Mouse (Mus musculus) ES-Bruce4 (cell line): Measurements from ENCODE around the gene Taok1. TPM values are rescaled to one million over a fixed set of nuclear protein-coding genes. Genes with fewer than 3 reads are reported as not detected.

Source experiments
- H3K27ac ChIP-seq: 2 replicates; pipeline ENCODE4 v1.5.1; 2012; ENCODE audit warnings: low read length, inconsistent platforms; ENCODE audit not compliant: insufficient read depth
- H3K27me3 ChIP-seq: 2 replicates; pipeline ENCODE4 v1.6.1; 2012; ENCODE audit warnings: mild to moderate bottlenecking, low read length, inconsistent platforms; ENCODE audit not compliant: control insufficient read depth, poor library complexity, insufficient read depth, severe bottlenecking
- H3K36me3 ChIP-seq: 2 replicates; pipeline ENCODE4 v1.6.1; 2012; ENCODE audit warnings: inconsistent platforms, mild to moderate bottlenecking, low read length, moderate library complexity; ENCODE audit not compliant: control insufficient read depth, poor library complexity, insufficient read depth, severe bottlenecking
- H3K4me1 ChIP-seq: one replicate; pipeline ENCODE4 v1.8.1; 2011; ENCODE audit warnings: low read length; ENCODE audit not compliant: control insufficient read depth, insufficient read depth
- H3K4me3 ChIP-seq: 2 replicates; pipeline ENCODE4 v1.5.1; 2011; ENCODE audit warnings: low read depth, mild to moderate bottlenecking, low read length
- H3K9ac ChIP-seq: 2 replicates; pipeline ENCODE4 v1.6.1; 2012; ENCODE audit warnings: low read depth, mild to moderate bottlenecking, inconsistent platforms; ENCODE audit not compliant: poor library complexity, severe bottlenecking
- H3K9me3 ChIP-seq: replicated peaks from 2 replicates; pipeline ENCODE4 v1.6.1; 2012; ENCODE audit warnings: mild to moderate bottlenecking, low read length, inconsistent platforms; ENCODE audit not compliant: control insufficient read depth, poor library complexity, insufficient read depth, severe bottlenecking
- CTCF ChIP-seq: IDR thresholded peaks from one replicate; pipeline ENCODE4 v1.8.1; 2011; ENCODE audit warnings: low read depth, low read length
- EP300 ChIP-seq: IDR thresholded peaks from 2 replicates; pipeline ENCODE4 v1.6.1; 2011; ENCODE audit warnings: low read depth, low read length; ENCODE audit not compliant: insufficient read depth
- POLR2A ChIP-seq: IDR thresholded peaks from one replicate; pipeline ENCODE4 v1.8.1; 2011; ENCODE audit warnings: low read length; ENCODE audit not compliant: insufficient read depth
- polyA plus RNA-seq: library from polyadenylated mRNA; stranded (reverse); fragments of >200 nt; gene quantifications from 2 replicates; pipeline ENCODE4 v1.2.4, GENCODE M21; 2011; ENCODE audit warnings: low read depth; ENCODE audit not compliant: missing spikeins, insufficient read depth, insufficient read length

Taok1 gene
- polyA plus RNA-seq, 1 experiment = 50.5 TPM

DNA sequence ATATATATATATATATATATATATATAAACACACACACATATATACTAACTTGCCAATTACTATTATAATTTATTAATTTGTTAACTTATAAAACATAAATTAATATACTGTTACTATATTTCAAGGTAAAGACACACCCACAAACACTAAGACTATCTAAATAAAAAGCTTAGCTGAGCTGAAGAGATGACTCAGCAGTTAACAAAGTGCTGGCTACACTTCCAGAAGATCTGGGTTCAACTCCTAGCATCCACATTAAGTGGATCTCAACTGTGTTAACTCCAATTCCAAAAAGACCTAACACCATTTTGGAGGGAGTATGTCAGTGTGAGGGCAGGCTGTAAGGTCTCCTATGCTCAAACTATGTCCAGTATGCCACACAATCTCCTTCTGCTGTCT, 10.3 kb downstream of the Taok1 start:
- Histone ChIP-seq H3K27me3 (no peaks in the 10 kb centered on the region), H3K4me3 (no peak overlapping the region), H3K9ac (no peak overlapping the region), H3K9me3 (no peaks in the 10 kb centered on the region), H3K36me3 (peaks cover 3% of the 10 kb centered on the region), H3K27ac (no peak overlapping the region; the same call in 1 of the 2 replicates), H3K4me1 (no peaks in the 10 kb centered on the region)
- TF ChIP-seq POLR2A = no peak

- Histone ChIP-seq H3K27me3 (no peaks in the 10 kb centered on the region), H3K36me3 (peaks cover 3% of the 10 kb centered on the region)
- no peak for TF ChIP-seq EP300
- TF ChIP-seq CTCF = no peak
- TF ChIP-seq POLR2A = no peak
Observed at GRCm38 (mm10) chr11:77591388-77591787, 16.2 kb downstream of the Taok1 start.

DNA sequence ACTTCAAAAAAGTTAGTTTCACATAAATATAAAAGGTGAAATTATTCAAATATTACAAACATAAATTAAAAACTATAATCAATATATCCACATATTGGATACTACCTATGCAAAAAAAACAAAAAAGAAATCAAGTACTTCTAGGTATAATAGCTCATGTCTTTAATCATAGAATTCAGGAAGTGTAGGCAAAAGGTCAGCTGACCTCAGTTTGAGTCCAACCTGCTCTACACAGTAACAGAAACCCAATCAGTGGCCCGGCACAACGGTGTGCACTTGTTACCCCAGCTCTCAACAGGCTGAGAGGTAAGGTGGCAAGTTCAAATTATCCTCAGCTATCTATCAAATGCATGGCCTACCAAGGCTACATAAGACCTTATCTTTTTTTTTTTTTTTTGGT, 16.8 kb downstream of the Taok1 start:
- no peak overlapping the region for H3K27ac ChIP-seq
- H3K9me3 ChIP-seq = no peaks in the 10 kb centered on the region
- peaks cover 2% of the 10 kb centered on the region for H3K36me3 ChIP-seq
- TF ChIP-seq POLR2A = no peak
- no peak for TF ChIP-seq EP300
- no peak for TF ChIP-seq CTCF
- H3K9ac ChIP-seq = no peak overlapping the region
- no peaks in the 10 kb centered on the region for H3K4me1 ChIP-seq
- H3K4me3 ChIP-seq = no peak overlapping the region
- H3K27me3 ChIP-seq = no peaks in the 10 kb centered on the region

More at GRCm38 (mm10) chr11:77591388-77591787, 16.2 kb downstream of the Taok1 start:
- H3K4me3 ChIP-seq = no peak overlapping the region
- no peak overlapping the region for H3K9ac ChIP-seq
- no peaks in the 10 kb centered on the region for H3K9me3 ChIP-seq
- H3K4me1 ChIP-seq = no peaks in the 10 kb centered on the region
- H3K27ac ChIP-seq = no peak overlapping the region

- Histone ChIP-seq H3K36me3 (peaks cover 29% of the 10 kb centered on the region), H3K9ac (no peak overlapping the region), H3K27me3 (no peaks in the 10 kb centered on the region), H3K4me3 (no peak overlapping the region), H3K4me1 (no peaks in the 10 kb centered on the region), H3K27ac (no peak overlapping the region), H3K9me3 (no peaks in the 10 kb centered on the region)
- TF ChIP-seq EP300 (no peak), POLR2A (no peak), CTCF (no peak)
Observed at GRCm38 (mm10) chr11:77585201-77585600, 22.4 kb downstream of the Taok1 start.

- Histone ChIP-seq H3K4me1 (no peaks in the 10 kb centered on the region), H3K9me3 (no peaks in the 10 kb centered on the region), H3K27ac (no peak overlapping the region), H3K4me3 (no peak overlapping the region), H3K9ac (no peak overlapping the region), H3K36me3 (peaks cover 50% of the 10 kb centered on the region), H3K27me3 (no peaks in the 10 kb centered on the region)
- no peak for TF ChIP-seq EP300
- no peak for TF ChIP-seq POLR2A
- no peak for TF ChIP-seq CTCF
Observed at GRCm38 (mm10) chr11:77545261-77545660, 62.4 kb downstream of the Taok1 start.

- Histone ChIP-seq H3K4me3 (no peak overlapping the region), H3K4me1 (no peaks in the 10 kb centered on the region), H3K36me3 (peaks cover 5% of the 10 kb centered on the region), H3K27me3 (no peaks in the 10 kb centered on the region), H3K9me3 (no peaks in the 10 kb centered on the region), H3K9ac (no peak overlapping the region), H3K27ac (no peak overlapping the region)
- TF ChIP-seq CTCF = no peak
- TF ChIP-seq POLR2A = no peak
- no peak for TF ChIP-seq EP300
Observed at GRCm38 (mm10) chr11:77532202-77532846, 75.3 kb downstream of the Taok1 start.
